Mouse (Mus musculus) megakaryocyte, embryonic 14.5 days (primary cell): ENCODE measurements around the gene Ankk1.

Experiments used
- FLI1 ChIP-seq: IDR thresholded peaks from 2 replicates; pipeline ENCODE4 v1.6.1; 2012; ENCODE audit warnings: low read length, inconsistent platforms, mixed read lengths
- GATA1 ChIP-seq: IDR thresholded peaks from 3 replicates; pipeline ENCODE4 v1.6.1; 2012; ENCODE audit warnings: mixed read lengths, low read length, inconsistent platforms, borderline replicate concordance

GRCm38 (mm10) chr9:49373946-49374345, 52.9 kb downstream of the Ankk1 start:
- TF ChIP-seq GATA1 (no peak), FLI1 (no peak)
